Mouse (Mus musculus) T-helper 1 cell (primary cell): ENCODE measurements at regions not wholly inside any gene's neighbourhood (a gene's known extent, or its start where the extent isn't known, plus 50 kb on each side); places are given as distances from the start of the nearest gene placed in this dataset.

Source experiments
- in situ Hi-C: fragments of 300-600 bp; cut with MboI, MseI; formaldehyde crosslinking; loops from one replicate; pipeline ENCODE4 v1.15.1; 2025; ENCODE audit warnings: high pct_unique_total_duplicates

DNA sequence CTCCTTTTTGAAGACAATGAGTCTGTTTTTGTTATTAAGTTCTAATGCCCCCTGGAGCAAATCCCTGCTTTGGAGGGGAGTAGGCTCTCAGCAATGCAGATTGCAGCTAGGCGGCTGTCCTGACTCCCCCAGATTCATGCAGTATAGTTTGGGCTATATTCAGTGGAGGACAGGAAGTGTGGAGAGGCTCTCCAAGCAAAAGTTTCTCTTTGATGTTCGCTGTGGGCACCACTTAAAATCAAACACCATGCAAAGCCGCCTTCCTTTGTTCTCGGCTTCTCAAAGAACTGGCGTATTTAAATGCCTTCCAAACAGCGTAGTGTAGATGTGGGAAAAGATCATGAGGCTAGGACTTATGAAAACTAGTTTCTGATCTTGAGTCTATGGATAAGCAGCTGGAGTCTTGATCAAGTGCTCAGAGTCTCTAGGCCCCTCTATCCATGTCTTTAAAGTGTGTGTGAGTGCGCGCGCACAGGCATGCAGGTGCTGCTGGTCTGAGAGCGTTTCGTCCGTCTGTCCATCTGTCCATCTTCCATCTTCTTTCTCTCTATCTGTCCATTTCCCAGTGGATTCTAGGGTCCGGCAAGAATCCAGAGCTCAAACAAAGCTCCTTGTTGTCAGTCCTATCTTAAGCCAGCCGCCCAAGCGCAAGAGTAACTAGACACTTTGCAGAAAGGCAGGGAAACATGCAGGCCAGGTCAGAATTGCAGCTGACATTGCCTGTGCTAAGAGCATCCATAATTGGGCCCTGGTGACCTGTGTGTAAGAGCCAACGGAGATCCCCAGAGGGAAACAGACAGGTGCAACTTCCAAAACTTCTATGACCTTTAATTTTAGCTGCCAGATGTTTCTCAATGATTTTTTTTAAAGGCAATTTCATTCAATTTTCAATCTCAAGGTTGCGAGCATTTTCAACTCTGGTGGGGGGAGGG is 129.4 kb upstream of the Serp2 start:
- in situ Hi-C loops = no loop called here

DNA sequence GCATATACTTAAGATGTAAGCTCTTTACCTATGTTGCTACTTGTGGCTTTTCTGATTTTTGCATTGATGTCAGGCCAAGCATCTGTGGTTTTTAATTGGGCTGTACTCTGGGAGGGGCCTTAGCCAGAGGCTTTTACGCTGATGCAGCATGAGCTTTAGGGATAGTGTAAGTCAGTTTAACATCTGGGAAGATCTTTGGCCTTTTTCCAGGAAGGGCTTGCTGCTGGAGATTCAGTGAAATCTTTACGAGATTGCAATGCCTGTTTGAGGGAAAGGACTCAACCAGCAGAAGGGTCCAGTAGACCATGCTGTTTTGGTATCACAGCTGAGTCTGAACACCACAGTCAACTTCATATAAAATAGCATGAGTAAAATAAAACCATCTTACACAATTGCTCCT is 127.6 kb upstream of the Serp2 start:
- in situ Hi-C loops = no loop called here

DNA sequence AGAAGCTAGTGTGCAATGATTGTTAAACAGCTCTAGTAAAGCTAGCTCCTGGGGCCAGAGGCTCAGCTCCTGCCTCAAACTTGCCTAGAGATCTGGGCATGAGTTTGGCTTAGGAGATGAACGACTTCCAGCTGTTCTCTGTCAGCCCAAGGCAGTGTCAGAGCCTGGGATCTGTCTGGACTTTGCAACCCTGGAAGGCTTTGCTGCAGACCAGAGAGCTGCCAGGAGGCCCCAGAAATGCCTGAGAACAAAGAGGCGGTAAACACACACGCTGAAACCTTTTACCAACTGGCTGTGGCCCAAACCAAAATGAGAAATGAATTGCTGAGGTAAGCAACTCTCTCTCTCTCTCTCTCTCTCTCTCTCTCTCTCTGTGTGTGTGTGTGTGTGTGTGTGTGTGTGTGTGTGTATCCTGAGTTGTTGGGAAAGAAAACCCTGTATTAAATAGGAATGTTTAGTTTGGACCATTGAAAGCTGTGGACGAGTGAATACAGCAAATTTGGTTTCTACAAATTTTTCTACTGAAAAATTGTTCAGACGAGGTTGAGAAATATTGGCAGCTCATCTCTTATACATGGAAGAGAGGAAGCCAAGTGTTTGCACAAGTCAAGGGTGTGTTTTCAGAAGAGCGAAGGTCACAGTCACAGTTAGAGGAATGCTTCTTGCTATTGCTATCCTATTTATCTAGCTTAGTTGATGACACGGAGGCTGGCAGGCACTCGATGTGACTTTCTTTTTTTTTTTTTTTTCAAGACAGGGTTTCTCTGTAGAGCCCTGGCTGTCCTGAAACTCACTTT is 125.1 kb upstream of the Serp2 start:
- in situ Hi-C loops = no loop called here

DNA sequence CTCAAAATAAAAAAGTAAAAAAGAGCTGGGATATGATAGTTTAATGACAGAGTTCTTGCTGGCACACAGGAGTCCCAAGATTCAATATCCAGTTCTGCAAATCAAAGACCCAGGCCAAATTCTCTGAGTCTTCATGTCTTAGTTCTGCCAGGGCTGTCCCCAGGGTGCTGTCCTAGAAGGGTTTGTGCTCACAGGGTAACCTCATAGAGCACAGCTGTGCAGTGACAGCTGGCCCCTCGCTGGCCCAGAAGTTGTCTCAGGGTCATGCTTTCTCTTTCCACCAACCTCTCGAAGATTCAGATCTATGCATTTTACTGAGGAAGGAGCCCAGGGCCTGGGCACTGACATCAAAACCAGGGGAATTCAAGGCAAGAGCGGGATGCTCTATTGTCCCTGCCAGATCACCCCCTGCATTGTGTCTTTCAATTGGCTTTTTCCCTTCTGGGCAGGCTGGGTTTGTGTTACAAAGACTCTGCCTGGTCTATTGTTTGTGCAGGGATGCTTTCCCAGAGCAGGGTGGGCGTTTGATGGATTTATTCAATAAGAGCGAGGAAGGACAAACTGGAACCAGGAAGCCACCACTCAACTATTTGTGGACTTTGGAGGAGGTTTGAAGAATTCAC is 121.9 kb upstream of the Serp2 start:
- in situ Hi-C loops = no loop called here

DNA sequence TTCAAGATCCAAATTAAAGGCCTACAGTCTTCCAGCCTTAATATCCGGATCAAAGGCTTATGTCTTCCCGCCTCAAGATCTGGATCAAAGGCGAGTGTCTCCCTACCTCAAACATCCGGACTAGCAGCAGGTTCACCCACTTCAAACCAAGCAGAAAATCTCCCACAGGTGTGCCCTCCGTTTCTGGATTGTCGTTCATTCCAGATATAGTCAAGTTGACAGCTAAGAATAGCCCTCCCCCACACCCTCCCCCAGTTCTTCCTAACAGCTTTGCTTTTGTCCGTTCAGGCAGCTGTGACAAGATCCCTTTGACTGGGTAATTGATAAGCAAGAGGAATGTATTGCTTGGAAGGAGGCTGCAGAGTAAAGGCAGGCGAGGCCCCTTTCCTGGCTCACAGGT is 118.3 kb upstream of the Serp2 start:
- in situ Hi-C loops = no loop called here

DNA sequence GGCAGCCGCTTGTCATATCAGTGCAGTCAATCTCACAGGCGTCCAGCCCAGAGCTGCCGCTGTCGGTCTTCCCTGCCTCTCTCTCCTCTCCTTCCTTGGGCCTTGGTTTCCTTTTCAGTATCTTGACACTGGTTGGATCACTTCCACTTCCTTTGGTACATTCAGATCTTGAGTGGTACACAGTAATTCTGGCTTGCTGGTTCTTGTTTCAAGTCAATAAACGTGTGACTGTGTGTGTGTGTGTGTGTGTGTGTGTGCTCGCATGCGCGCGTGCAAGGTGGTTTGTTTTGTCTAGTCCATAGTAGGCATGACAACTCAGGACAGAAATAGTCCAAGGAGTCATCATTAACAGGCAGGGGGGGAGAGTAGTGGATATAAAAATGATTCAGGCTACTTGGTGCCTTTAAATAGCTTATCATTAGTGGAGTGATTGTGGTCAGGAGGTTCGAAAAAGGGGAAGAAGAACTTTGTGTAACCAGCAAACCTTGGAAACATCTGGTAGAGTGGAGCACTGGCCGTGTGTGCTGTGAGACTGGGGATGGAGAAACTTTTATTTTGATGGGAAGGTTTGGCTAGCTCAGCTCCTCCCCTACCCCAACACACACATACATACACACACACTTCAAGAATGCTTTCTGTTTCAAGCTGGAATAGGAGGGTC is 117.1 kb upstream of the Serp2 start:
- in situ Hi-C loops = no loop called here

DNA sequence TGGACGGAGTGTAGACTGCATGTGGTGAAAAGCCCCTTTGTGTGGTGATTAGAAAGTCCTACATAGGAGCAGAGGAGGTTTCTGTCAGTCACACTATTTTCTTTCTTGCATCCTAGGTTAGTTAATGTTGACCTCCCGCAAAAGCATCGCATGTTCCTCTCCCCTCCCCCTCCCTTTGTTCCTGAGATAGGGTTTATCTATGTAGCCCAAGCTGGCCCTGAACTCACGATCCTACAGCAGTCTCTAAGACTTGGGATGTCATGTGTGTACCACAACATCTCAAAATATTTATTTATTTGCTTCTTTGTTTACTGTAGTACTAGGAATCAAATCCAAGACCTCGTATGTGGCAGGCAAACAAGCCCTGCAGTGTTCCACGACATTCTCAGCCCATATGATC is 116.2 kb upstream of the Serp2 start:
- in situ Hi-C loops = no loop called here

DNA sequence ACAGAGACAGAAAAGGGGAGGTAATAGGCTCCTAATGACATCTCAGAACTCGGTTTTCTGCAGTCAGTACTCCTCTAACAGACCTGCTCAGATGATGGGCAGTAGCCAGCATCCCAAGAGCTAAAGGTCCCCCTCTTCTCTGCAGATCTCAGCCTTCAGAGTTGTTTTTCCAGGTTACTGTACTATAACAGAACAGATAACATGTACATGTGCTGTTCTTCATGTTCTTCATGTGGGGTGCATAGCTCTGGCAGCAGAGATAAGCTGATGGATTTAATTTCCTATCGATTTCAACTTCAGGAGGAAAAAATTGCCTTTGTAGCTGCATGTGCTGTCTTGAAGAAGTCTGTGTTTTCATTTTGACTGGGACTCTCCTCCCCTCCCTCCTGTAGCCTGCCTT is 115.8 kb upstream of the Serp2 start:
- in situ Hi-C loops = no loop called here

DNA sequence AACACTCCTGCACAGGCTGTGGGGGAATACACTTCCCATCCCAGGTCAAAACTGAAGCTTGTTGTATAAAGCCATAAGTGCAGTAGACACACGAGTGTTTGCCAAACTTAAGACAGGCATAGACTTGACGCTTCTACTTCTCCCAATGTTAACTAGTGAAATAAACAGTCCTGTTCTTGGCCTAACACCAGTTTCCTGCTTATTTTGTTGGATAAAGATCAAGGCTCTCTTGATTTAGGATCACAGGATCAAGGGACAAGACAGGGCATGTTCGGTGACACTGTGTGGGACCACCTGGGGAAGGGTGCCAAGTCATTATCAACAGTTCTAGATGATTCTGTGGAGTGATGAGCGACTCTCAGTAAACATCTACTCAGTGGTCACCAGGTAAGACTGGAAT is 114.3 kb upstream of the Serp2 start:
- in situ Hi-C loops = no loop called here

DNA sequence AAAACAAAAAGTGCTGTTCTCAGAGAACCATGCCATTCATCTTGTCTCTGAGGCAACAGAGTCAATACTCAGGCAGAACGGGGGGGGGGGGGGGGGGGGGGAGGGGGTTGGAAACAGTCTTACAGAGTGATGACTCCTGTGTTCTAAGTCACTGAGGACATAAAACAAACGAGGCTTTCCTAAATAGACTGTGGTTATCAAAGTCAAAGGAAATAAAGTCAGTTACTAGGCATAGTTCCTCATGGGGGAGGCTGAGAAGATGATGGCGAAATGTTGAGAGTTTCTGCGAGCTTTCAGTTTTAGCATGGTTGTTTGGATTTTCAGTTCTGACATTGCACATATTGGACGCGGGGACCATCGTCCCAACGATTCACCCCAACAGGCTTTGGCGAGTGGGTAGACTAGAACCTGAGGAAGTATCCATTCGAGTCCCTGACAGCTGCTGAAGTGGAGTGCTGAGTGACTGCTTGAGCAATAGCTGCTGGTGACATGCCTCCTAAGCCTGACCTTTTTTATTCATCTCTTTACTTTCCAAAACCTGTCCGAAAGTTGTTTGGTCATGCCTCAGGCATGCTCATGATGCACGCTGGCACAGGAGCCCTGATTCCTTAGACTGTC is 109.2 kb upstream of the Serp2 start:
- in situ Hi-C loops = no loop called here

DNA sequence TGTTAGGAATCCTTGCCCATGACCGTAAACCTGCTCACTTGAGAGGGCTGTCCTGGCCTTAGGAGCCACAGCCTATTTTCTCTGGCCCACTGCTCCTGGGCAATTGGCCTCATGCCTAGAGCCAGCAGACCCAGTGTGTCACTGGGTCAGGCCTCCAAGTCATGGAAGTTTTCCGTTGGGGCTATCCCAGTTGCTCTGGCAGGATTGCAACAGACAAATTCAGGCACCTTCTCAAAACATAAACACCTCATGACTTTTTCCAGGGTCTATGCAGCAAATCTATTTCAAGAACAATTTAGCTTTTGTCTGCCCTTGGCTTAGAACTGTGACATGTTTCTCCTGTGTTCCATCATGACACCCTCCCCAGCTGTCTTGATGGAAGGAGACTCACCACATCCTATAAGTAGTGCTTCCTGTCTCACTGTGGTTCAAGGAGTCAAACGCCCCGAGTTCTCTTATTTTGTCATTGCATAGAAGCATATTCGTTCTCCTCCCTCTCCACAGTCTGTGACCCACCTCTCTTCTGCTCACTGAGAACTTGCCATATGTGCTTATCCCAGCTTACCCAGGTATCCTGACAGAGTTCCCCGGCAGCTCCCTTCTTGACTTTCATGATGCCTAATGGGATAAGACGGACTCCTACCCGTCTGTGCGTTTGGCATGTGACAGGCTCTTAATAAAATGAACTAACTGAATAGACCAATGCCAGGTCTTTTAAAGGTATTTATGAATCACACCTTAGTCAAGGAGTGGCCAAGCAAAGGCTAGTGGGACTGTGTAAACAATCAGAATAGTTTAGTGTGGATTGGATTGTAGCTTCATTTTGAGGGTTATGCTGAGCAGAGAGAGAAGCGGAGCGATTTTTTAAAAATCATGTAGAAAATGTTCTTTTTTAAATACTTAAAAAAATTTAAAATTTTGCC is 108.2 kb upstream of the Serp2 start:
- in situ Hi-C loops = no loop called here

DNA sequence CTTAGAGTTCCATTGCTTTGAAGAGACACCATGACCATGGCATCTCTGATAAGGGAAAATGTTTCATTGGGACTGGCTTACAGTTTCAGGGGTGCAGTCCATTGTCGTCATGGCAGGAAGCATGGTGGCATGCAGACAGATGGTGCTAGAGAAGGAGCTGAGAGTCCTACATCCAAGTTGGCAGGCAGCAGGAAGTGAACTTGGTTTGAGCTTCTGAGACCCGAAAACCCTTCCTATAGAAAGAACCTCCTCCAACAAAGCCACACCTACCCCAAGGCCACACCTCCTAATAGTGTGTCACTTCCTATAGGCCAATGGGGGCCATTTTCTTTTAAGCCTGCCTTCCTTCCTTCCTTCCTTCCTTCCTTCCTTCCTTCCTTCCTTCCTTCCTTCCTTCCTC is 107.1 kb upstream of the Serp2 start:
- in situ Hi-C loops = no loop called here

DNA sequence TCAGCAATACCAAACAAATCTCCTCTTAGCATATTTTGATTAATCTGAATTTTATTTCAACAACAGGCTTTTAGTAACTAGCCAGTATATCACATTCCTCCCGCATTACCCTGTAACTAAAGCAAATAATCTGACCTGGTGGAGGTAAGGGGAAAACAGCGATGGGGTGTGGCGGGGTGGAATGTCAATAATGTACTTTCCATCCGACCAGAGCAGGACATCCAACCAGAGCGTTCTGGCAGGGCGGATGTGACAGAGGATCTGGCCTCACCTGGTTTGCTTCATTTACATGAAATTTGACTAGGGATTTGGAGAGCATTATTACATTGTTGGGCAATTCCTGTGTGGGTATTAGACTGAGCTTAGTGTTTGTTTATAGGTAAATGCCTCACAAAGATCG is 106.2 kb upstream of the Serp2 start:
- in situ Hi-C loops = no loop called here

DNA sequence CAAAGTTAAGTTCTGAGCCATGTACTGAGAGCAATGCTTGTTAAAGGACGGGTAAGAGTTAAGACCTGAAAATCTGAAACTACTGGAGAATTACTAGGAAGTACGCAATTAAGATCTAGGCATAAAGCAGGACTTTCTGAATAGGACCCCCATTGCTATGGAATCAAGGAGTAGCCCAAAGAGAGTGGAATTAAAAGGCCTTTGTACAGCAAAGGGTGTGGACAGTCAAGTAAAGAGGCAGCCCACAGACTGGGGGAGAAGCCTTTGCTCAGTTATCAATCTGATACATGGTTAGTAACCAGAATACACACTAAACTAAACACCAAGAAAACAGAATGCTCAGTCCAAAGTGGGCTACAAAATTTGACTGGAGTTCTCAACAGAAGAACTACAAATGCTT is 104.2 kb upstream of the Serp2 start:
- in situ Hi-C loops = no loop called here

DNA sequence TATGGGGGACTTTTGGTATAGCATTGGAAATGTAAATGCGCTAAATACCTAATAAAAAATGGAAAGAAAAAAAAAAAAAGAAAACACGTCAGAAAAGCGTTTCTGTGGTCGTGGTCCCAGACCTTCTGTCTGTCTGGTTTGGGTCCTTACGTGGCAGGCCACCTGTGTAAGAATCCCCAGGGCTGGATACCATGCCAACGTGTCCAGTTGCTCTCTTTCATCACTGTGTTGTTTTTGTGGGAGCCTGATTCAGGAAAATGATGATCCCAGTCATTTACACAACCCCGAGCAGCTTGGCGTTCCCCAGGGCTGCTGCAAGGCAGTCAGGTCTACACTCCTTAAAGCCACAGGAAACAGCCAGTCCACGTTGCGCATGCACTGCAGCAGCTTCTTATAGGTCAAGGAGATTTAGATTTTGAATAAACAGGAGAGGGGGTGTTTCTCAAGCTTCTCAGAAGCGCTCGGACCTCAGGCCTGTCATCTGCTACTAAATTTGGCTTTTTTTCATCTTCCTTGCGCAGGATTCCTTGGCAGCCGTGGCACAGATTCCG is 102.3 kb upstream of the Serp2 start:
- in situ Hi-C loops = loop anchor here (5.0 kb wide), 1 partner anchor 103 kb away; no protein-coding TSS in a partner anchor

DNA sequence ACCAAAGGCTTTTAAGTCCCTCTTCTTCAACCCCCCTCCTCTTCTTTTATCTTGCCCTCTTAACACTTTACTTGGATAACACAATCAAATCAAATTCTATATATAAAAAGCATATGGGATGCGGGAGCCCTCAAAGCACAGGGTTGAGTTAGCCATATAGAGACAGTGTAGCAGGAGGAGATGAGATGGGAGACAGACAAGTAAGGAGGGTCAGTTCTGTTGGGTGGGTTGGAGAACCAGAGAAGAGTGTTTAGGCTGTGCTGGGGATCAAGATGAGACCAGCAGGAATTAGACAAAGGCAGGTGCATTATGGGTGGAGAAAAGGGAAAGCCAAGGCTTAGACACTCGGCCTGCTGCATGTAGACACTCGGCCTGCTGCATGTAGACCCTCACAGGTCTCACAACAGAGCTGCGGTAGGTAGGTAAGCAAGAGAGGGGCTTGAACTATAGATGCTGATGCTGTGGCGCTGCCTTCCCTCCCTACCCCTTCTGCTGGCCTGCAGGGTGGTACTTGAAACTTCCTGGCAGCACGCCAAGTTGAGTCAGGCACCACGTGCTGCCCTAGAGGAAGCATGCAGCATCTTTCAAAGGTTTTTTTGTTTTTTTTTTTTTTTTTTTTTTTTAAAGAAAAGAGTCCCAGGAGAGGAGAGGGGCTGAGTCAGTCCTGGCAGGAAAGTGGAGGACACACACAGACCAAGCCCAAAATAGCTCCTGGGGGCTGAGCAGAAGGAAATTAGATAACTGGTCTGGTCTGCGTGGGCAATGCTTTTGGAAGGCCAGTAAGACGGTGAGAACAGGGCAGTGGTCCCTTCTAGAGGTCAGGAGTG is 101.3 kb upstream of the Serp2 start:
- in situ Hi-C loops = loop anchor here (5.0 kb wide), 1 partner anchor 104 kb away; no protein-coding TSS in a partner anchor

DNA sequence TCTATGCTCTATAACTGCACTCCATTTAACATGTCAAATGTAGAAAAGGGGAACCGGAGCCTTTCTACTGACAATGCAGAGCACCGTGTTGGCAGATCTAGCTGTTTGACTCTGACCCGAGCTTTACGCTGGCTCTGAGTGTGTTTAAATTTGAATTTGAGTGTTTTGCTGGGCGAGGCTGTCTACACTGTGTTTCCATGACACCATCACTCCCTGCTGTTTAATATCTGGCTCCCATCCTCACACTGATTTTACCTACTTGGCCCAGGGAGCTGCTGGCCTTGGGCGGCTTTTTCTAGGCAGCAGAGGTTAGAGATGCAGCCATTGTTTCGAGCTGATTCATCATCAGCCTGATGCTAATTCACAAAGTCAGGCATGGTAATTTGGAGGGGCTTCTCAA is 100.7 kb upstream of the Serp2 start:
- in situ Hi-C loops = loop anchor here (5.0 kb wide), 1 partner anchor 105 kb away; no protein-coding TSS in a partner anchor

DNA sequence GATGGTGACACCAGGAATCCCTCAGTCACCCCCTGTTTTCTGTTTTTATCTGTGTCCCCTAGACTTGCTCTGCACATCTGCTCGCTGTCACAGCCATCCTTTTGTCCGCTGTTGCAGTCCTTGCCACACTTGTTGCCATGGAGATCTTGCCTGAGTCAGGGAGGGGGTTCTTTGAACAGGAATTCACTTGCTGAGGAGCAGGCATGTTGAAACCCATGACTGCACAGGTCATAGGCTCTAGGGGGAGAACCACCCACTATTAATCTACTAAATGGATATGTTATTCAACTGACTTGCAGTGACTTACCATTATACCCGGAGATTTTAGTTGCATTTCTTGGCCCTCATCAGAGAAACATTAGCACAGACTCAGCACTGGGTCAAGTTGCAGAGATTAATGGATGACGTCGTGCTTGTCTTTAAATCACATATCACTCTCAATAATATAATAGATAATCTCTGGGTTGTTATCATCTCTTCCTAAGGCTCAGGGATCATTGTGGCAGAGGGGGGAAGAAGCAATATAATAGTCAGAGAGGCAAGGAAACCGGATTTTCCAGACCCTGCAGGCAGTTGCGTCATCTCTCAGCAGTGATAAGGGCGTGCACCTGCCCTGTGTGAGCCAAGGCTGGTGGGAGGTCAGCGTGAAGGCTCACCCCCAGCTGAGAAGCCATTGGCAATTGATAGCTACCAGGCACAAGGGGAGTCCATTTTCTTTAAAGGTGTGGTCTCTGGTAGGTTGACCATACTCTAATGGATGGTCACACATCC is 95.9 kb upstream of the Serp2 start:
- in situ Hi-C loops = no loop called here
